Mouse (Mus musculus) gastrocnemius, postnatal 36 days (tissue): ENCODE measurements at regions not wholly inside any gene's neighbourhood (a gene's known extent, or its start where the extent isn't known, plus 50 kb on each side); places are given as distances from the start of the nearest gene placed in this dataset.
A peak's percentile ranks its signal among the peaks of the same experiment; 100 is the strongest.

Experiments used
- DNase-seq, 2 experiments: peaks; one replicate each; pipeline ENCODE4 v3.0.0; 2022
- intact Hi-C: fragments of 180-260 bp; cut with DNase I; formaldehyde crosslinking; loops from one replicate; pipeline ENCODE4 v1.15.1; 2025

DNA sequence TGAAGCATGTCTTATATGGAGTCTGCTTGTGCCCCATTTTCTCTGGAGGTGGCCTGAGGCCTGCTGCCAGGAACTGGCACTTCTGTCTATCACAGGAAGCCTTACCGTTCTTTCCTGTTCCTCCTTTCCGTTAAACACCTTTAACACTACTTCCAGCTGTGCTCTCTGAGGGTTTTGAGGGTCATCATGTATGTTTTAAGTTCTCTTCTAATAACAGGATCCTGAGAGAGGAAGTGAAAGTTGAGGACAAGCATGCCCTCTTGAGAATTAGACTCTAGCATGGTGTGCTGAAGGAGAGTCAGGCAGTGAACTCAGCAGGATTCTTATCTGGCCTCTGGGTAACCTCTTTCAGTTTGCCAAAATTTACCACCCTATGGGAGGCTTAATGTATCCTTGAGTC lies 418.0 kb upstream of the 9430069I07Rik start:
- DNase-seq, result no peak
- intact Hi-C loops, result no loop called here

DNA sequence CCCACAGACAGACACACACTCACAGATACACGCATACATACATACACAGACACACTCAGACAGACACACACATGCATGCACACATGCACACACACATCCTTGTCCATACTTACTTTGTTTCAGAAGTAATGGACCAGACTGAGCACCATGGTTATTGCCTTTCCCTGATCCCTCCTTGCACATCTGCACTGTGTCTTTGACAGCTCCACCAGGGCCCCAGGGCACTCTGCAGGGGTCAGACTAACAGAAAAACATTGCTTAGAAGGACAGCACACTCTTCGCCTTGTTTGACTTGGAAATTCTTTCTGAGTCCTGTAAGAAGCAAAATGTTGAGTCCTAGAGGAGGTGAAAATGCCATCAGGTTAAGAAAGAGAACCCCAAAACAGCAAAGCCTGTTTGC lies 394.1 kb upstream of the 9430069I07Rik start:
- intact Hi-C loops, result no loop called here
- no peak for DNase-seq

DNA sequence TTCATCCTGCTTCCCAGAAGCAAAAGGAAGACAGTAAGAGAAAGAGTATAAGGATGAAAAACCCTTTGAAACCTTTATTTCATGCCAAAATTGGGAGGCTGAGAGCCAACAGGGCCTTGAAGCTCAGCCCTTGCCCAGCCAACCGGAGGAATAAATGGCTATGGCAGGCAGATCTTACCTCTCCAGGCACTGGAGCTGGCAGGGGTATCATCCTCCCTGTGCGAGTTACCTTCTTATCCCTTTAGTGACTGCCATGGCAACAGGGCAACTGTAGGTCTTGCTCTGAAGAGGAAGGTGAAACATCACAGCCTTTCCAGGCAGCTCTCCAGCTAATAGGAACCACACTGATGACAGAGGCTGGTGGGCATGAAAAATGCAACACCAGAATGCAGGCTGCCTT lies 393.3 kb upstream of the 9430069I07Rik start:
- intact Hi-C loops, result no loop called here
- no peak for DNase-seq

DNA sequence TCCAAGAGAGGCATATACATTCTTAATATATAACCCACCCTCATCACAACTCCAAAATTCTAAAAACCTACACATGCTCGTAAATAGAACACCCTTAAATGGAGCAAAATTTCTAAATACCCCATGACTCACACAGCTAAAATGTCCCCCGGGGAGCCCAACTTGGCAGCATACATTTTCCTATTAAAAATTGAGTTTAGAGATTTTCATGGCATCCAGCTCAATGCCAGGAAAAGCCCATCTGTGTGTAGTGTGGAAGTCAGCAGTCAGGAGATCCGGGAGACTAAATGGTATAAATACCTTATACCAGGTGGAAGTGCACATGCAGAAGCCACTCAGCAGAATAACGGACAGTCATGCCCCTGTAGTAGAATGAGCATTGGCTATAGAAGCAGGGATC lies 389.4 kb upstream of the 9430069I07Rik start:
- DNase-seq, result no peak
- intact Hi-C loops, result loop anchor here (10.0 kb wide), 1 partner anchor 202 kb away; no protein-coding TSS in a partner anchor

DNA sequence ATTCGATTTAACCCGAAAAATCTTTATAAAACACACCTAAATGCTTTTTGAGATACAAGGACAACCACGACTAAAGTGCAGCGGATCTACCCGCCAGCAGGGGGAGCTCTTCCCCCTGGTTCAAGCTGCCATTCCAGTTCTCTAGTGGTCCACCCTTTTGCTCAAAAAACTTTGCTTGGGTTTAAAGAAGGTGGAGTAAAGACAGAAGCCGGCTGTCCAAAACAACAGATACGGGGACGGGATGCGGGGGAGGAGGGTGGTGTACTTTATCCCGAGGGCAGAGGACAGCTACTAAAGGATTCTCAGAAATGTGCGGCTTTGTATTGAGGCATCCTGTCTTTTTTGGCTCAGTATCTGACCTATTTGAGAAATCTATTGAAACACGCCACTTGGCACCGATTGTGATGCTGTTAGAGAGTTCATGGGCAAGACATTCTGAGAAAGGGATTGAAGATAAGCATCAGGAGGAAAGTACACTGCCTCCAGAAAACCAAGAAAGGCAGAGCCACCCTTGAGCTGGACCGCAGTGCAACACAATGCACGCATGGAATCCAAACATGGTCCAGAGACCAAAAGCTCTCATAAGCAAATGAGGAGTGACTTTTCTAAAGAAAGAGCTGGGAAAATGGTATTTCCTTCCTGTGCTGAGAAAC lies 385.6 kb upstream of the 9430069I07Rik start:
- intact Hi-C loops, result loop anchor here (2.0 to 10.0 kb wide), 3 partner anchors 152 to 1404 kb away; no protein-coding TSS in a partner anchor
- peak; percentile 24 to 46 for DNase-seq

DNA sequence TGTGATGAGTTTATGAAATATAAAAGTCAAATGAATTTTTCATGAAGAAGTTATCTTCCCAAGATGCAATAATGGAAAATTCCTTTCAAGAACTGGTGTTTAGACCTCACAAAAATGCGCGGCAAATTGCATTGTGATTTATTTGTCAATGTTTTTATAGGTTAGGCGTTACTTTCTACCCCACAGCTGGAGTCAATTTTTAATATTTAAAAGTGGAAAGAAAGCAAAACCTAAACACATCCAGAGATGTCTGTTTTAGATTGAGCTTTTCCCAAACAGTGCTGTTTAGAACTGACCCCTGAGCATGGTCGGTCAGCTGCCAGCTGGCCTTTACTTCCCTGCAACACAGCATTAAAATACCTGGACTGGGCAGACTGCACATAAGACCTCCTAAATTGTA lies 383.8 kb upstream of the 9430069I07Rik start:
- intact Hi-C loops, result loop anchor here (5.0 to 10.0 kb wide), 2 partner anchors 197 to 1406 kb away; no protein-coding TSS in a partner anchor
- DNase-seq, result no peak
